Mouse (Mus musculus) inflammation-experienced regulatory T-cells, adult 16 weeks (primary cell): ENCODE results near the gene Gm7137. TPM values are rescaled to one million over a fixed set of nuclear protein-coding genes. Genes with fewer than 3 reads are reported as not detected.

Experiments used
- polyA plus RNA-seq: library from polyadenylated mRNA; unstranded; fragments of 100-300 nt; shearing (Covaris generic); gene quantifications from one replicate; pipeline ENCODE4 v1.2.1, GENCODE M21; 2017

Gene Gm7137
- not detected for polyA plus RNA-seq

DNA sequence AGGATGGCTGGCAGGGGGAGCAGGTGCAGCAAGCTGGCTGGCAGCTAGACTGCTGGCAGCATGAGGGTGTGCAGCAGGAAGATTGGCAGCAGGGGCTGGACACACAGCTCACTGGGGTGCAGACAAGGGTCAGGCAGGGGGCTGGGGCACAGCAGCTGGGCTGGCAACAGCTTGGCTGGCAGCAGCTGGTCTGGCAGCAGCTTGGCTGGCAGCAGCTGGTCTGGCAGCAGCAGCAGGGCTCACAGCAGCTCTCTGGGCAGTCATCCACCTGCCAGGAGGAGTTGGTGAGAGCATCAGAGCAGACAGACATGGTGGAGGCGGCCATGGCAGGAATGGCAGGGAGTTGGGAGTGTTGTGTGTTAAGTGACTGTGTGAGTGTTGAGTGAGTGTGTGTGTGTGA, at the start of gene Gm7137:
Gene Gm7137 (minus strand): TSS at position 325 of the 400 bp plus-strand sequence.

DNA sequence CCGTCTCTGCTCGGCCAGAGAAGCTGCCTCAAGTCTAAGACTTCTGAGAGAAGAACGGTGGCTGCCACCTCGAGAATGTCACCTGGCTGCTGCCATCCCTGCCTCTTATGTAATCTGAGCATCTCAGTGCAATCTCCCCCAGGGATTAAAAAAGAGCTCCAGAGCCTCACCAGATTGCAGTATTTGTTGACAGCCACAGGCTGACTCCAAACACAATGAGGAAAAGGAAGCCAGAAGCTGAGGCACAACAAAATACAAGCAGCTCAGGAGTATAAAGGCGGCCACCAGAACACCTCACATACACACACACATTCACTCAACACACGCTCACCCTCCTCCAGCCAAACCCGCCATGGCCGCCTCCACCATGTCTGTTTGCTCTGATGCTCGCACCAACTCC, 47.6 kb upstream of the Gm7137 start, which contains the start of gene Krtap10-10:
Gene Krtap10-10 (plus strand): TSS at position 301 of the 400 bp plus-strand sequence.

DNA sequence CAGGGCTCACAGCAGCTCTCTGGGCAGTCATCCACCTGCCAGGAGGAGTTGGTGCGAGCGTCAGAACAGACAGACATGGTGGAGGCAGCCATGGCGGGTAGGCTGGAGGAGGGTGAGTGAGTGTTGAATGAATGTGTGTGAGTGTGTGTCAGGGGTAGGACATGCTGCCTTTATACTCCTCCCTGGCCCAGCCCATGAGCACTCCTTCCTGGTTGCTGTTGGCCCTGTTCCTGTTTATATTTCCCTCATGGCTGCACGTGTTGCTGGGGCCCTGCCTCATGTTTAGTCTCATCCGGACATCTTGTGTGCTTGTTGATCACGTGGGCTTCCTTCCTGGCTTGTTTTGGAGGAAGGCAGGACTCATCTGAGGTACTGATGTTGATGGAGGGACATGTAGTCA, 39.0 kb upstream of the Gm7137 start, which contains the start of gene Krtap10-4:
Gene Krtap10-4 (minus strand): TSS at position 145 of the 400 bp plus-strand sequence.

DNA sequence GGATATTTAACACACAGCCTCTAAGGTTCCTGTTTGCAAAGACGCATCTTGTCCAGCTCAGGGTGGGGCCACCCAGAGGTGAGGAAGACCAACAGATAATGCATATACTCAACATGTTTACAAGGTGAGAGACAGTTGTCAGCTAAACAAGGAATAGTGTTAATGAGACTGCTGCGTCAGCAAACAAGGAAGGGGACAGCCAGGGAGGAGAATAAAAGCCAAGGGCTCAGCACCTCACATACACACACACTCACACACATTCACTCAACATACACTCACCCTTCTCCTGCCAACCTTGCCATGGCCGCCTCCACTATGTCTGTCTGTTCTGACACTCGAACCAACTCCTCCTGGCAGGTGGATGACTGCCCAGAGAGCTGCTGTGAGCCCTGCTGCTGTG, 26.4 kb upstream of the Gm7137 start, which contains the start of gene Gm2696:
Gene Gm2696 (plus strand): TSS at position 301 of the 400 bp plus-strand sequence.

DNA sequence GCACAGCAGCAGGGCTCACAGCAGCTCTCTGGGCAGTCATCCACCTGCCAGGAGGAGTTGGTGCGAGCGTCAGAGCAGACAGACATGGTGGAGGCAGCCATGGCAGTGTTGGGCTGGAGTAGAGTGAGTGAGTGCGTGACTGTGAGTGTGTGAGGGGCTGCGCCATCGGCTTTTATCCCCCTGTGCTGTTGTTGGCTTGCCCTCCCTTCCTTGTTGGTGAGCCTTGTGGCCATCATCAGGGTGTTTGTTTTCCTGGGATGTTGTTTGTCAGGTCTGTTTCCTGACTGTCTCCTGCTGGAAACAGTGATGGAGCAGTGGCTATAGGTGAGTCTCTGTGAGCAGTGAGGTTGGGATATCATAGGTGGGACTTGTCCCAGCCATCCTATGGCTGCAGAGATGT, 23.7 kb upstream of the Gm7137 start, which contains the start of gene Gm9507:
Gene Gm9507 (minus strand): TSS at position 101 of the 400 bp plus-strand sequence.

DNA sequence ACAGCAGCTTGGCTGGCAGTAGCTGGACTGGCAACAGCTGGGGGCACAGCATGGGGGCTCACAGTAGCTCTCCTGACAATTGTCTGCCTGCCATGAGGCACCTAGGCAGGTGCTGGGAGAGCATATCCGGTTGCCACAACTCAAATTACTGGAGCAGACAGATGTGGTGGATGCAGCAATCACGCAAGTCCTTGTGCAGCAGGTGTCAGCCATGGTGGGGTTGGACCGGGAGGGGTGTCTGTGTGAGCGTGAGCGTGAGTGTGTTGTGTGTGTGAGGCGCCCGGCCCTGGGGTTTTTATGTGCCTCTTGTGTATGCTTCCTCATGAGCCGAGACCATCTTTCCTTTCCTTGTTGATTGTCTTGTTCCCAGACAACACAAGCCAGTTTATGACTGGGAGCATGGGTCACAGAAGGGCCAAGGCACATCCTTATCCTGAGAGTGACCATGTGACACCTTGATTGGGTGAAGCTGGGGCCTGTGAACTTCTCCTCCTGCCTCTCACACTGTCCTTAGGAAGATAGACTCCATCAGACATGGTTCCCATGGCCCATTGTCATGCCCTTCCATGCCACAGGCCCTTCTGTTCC, 11.0 kb upstream of the Gm7137 start, which contains the start of gene Gm19668:
Gene Gm19668 (minus strand): TSS at position 213 of the 588 bp plus-strand sequence.

DNA sequence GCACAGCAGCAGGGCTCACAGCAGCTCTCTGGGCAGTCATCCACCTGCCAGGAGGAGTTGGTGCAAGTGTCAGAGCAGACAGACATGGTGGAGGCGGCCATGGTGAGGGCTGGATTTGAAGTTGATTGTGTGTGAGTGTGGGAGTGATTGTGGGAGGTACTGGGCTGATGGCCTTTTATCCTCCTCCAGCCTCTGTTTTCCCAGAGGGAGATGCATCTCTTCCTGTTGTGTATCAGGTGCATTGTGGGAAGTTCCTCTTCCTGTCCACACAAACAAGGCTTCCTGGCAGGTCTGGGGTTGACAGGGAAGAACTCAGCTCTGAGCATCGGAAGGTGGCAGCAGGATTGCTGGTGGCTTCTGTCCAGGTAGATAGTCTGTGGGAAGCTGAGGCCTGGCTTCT, 7.0 kb upstream of the Gm7137 start, which contains the start of gene Gm9639:
Gene Gm9639 (minus strand): TSS at position 101 of the 400 bp plus-strand sequence.

DNA sequence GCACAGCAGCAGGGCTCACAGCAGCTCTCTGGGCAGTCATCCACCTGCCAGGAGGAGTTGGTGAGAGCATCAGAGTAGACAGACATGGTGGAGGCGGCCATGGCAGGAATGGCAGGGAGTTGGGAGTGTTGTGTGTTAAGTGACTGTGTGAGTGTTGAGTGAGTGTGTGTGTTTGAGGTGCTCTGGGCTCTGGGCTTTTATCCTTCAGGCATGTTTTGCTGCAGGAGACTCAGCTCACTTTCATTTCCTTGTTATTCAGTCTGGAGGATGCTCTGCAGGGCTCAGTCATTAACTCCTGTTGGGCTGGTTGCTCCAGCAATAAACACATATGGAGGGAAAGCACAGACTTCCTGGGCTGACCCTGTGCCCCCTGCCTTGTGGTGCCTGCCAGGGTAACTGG, 5.6 kb downstream of the Gm7137 start, which contains the start of gene Gm3250:
Gene Gm3250 (minus strand): TSS at position 101 of the 400 bp plus-strand sequence.

DNA sequence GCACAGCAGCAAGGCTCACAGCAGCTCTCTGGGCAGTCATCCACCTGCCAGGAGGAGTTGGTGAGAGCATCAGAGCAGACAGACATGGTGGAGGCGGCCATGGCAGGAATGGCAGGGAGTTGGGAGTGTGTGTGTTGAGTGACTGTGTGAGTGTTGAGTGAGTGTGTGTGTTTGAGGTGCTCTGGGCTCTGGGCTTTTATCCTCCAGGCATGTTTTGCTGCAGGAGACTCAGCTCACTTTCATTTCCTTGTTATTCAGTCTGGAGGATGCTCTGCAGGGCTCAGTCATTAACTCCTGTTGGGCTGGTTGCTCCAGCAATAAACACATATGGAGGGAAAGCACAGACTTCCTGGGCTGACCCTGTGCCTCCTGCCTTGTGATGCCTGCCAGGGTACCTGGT, 11.2 kb downstream of the Gm7137 start, which contains the start of gene Gm7138:
Gene Gm7138 (minus strand): TSS at position 101 of the 400 bp plus-strand sequence.

DNA sequence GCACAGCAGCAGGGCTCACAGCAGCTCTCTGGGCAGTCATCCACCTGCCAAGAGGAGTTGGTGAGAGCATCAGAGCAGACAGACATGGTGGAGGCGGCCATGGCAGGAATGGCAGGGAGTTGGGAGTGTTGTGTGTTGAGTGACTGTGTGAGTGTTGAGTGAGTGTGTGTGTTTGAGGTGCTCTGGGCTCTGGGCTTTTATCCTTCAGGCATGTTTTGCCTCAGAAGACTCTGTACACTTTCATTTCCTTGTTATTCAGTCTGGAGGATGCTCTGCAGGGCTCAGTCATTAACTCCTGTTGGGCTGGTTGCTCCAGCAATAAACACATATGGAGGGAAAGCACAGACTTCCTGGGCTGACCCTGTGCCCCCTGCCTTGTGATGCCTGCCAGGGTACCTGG, 16.8 kb downstream of the Gm7137 start, which contains the start of gene Gm3238:
Gene Gm3238 (minus strand): TSS at position 101 of the 400 bp plus-strand sequence.

DNA sequence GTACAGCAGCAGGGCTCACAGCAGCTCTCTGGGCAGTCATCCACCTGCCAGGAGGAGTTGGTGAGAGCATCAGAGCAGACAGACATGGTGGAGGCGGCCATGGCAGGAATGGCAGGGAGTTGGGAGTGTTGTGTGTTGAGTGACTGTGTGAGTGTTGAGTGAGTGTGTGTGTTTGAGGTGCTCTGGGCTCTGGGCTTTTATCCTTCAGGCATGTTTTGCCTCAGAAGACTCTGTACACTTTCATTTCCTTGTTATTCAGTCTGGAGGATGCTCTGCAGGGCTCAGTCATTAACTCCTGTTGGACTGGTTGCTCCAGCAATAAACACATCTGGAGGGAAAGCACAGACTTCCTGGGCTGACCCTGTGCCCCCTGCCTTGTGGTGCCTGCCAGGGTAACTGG, 28.4 kb downstream of the Gm7137 start, which contains the start of gene Gm3233:
Gene Gm3233 (minus strand): TSS at position 101 of the 400 bp plus-strand sequence.

DNA sequence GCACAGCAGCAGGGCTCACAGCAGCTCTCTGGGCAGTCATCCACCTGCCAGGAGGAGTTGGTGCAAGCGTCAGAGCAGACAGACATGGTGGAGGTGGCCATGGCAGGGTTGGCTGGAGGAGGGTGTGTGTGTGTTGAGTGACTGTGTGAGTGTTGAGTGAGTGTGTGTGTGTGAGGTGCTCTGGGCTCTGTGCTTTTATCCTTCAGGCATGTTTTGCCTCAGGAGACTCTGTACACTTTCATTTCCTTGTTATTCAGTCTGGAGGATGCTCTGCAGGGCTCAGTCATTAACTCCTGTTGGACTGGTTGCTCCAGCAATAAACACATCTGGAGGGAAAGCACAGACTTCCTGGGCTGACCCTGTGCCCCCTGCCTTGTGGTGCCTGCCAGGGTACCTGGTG, 36.7 kb downstream of the Gm7137 start, which contains the start of gene Gm9736:
Gene Gm9736 (minus strand): TSS at position 101 of the 400 bp plus-strand sequence.

DNA sequence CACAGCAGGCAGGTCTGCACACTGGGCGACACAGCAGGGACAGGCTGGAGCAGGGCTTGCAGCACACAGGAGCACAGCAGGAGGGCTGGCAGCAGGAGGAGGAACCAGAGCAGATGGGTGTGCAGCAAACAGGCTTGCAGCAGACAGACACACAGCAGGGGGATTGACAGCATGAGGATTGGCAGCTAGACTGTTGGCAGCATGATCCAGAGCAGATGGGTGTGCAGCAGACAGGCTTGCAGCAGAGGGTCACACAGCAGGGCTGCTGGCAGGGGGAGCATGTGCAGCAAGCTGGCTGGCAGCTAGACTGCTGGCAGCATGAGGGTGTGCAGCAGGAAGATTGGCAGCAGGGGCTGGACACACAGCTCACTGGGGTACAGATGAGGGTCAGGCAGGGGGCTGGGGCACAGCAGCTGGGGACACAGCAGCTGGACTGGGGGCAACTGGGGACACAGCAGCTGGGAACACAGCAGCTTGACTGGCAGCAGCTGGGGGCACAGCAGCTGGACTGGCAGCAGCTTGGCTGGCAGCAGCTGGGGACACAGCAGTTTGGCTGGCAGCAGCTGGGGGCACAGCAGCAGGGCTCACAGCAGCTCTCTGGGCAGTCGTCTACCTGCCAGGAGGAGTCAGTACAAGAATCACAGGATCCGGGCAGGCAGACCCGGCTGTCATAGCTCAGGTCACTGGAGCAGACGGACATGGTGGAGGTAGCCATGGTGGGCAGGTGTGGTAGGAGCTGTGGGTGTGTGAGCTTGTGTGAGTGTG, 45.9 kb downstream of the Gm7137 start, which contains the start of gene Gm18596:
Gene Gm18596 (minus strand): TSS at position 715 of the 765 bp plus-strand sequence.

Other genes with a start within 250 kb of the Gm7137 start
- 130 TPM for gene Pttg1ip, start 206.5 kb downstream of the Gm7137 start, polyA plus RNA-seq
- 133 TPM for gene Sumo3, start 182.1 kb downstream of the Gm7137 start, polyA plus RNA-seq
- not detected for gene Gm49325, start 182.0 kb downstream of the Gm7137 start, polyA plus RNA-seq
- 75.8 TPM for gene Ube2g2, start 165.9 kb downstream of the Gm7137 start, polyA plus RNA-seq
- gene Tspear, start 101.6 kb downstream of the Gm7137 start, polyA plus RNA-seq = 0.69 TPM
- not detected for gene Gm19402, start 97.4 kb downstream of the Gm7137 start, polyA plus RNA-seq
- gene Gm9508, start 91.0 kb downstream of the Gm7137 start, polyA plus RNA-seq = not detected
- gene Gm10272, start 81.6 kb downstream of the Gm7137 start, polyA plus RNA-seq = not detected
- not detected for gene Gm10024, start 76.7 kb downstream of the Gm7137 start, polyA plus RNA-seq
- not detected for gene Gm10142, start 72.4 kb downstream of the Gm7137 start, polyA plus RNA-seq
- gene Krtap12-1, start 67.6 kb downstream of the Gm7137 start, polyA plus RNA-seq = not detected
- not detected for gene Gm10100, start 61.7 kb downstream of the Gm7137 start, polyA plus RNA-seq
- not detected for gene Gm18596, start 45.6 kb downstream of the Gm7137 start, polyA plus RNA-seq
- gene Gm9736, start 36.8 kb downstream of the Gm7137 start, polyA plus RNA-seq = not detected
- not detected for gene Gm3233, start 28.5 kb downstream of the Gm7137 start, polyA plus RNA-seq
- gene Gm3238, start 16.9 kb downstream of the Gm7137 start, polyA plus RNA-seq = not detected
- not detected for gene Gm7138, start 11.3 kb downstream of the Gm7137 start, polyA plus RNA-seq
- not detected for gene Gm3250, start 5.7 kb downstream of the Gm7137 start, polyA plus RNA-seq
- gene Gm9639, start 6.9 kb upstream of the Gm7137 start, polyA plus RNA-seq = not detected
- not detected for gene Gm19668, start 10.9 kb upstream of the Gm7137 start, polyA plus RNA-seq
- gene Gm9507, start 23.6 kb upstream of the Gm7137 start, polyA plus RNA-seq = not detected
- gene Gm2696, start 26.5 kb upstream of the Gm7137 start, polyA plus RNA-seq = not detected
- gene Krtap10-4, start 38.9 kb upstream of the Gm7137 start, polyA plus RNA-seq = not detected
- gene Krtap10-10, start 47.7 kb upstream of the Gm7137 start, polyA plus RNA-seq = not detected
- gene Gm36176, start 58.6 kb upstream of the Gm7137 start, polyA plus RNA-seq = not detected
- not detected for gene Gm10318, start 64.7 kb upstream of the Gm7137 start, polyA plus RNA-seq
- gene Gm3285, start 73.8 kb upstream of the Gm7137 start, polyA plus RNA-seq = not detected
- not detected for gene Lrrc3, start 114.3 kb upstream of the Gm7137 start, polyA plus RNA-seq
- 0.71 TPM for gene Trpm2, start 182.4 kb upstream of the Gm7137 start, polyA plus RNA-seq
- 11.9 TPM for gene 1810043G02Rik, start 190.3 kb upstream of the Gm7137 start, polyA plus RNA-seq
- gene Pfkl, start 221.9 kb upstream of the Gm7137 start, polyA plus RNA-seq = 111 TPM